Mouse (Mus musculus): ENCODE measurements around the gene Gnb2.

Gnb2 gene

DNA sequence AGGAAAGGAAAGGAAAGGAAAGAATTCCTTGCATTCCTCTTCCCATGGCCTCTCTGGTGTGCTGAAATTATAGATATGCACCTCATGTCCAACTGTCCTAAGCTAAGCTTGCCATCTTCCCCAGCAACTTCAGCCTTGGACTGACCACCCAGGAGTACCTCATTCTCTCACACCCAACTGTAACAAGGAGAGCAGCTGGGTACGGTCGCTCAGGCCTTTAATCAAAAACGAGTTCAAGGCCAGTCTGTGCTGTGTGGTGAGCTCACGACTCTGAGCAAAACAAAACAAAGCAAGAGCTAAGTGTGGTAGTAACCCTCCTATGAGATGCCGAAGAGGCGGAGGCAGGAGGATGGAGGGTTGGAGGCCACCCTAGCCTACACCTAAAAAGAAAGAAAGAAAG lies 7.7 kb upstream of the Gnb2 start:
- DNase-seq (ENCODE audit: low read depth, low spot score) = no peak

DNA sequence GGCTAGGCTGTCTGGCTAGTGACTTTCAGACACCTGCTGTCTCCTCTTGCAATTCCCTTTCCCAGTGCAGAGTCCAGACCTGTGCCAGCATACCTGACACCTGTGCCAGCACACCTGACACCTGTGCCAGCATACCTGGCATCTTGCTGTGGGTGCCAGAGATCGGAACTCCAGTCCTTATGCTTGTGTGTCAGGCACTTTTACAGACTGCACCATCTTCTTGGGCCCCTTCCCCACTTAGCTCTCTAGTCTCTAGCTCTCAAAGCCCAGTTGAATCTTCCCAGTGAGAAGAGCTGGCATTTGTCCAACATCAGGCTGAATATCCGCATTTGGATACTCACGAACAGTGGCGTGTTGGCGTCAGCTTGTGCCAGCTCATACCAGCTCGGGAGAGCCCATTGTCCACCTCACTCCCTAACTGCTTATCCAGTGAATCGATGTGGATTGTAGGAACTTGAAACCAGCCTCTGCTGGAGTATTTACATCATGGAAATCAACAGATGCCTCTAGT lies 6.0 kb upstream of the Gnb2 start:
- DNase-seq (ENCODE audit: low read depth, low spot score) = no peak

DNA sequence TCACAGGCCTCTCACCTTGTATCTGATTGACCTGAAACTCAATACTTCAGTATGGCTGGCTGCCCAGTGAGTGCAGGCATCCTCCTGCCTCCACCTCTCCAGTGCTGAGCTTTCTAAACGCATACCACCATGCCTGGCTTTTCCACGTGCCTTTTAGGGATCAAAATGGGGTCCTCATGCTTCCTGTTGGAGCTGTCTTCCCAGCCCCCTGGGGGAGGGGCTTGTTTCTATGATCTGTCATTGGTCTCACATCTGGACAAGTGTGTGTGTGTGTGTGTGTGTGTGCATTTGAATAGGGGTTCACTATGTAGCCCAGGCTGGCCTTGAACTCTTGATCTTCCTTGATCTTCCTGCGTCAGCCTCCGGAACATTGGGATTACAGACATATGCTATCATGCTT lies 4.2 kb upstream of the Gnb2 start:
- no peak for DNase-seq (ENCODE audit: low read depth, low spot score)

DNA sequence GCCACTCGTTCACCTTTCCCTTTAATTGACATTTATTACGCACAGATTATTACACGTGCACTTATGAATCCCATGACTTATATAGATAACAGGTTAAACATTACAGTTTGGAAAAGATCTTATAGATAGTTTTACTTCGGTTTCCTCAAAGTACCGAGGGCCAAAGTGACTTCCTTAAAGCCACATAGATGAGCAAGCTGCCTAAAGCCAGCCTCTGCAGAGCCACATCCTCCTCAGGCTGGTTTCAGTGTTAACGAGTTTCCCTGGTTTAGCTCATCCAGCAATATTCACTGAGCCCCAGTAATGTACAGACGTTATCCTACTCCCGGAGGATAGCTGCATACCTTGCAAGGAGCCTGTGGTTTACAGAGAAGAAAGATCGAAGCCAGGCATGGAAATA lies 2.0 kb upstream of the Gnb2 start:
- DNase-seq (ENCODE audit: low read depth, low spot score) = no peak

DNA sequence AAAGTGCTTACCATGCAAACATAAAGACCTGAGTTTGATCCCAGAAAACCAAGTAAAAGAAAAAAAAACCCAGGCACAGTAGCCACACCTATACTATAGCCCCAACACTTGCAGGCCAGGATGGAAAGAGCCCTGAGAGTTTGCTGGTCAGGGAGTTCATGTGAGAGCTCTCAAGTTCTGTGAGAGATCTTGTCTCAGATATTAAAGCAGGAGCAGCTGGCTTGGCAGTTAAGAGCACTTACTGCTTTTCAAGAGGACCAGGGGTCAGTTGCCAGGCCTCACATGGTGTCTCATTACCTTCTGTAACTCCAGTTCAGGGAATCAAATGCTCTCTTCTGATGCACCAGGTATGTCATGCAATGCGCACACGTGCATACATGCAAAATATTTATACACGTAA lies 1.5 kb upstream of the Gnb2 start:
- DNase-seq (ENCODE audit: low read depth, low spot score) = no peak

DNA sequence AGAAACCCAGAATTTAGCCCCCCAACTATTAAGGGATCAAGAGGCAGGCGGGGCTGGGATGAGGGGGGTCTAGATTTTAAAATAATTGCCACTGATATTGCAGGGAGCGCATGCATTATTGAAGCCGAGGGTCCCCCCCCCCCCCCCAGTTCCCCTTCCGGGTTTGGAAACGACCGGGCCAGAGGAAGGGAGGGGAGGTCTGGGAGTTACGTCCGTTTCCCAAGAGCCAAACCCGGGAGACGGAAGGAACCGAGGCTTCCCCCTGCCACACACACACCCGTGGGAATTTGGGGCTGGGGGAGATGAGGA lies 548 bp downstream of the Gnb2 start:
- DNase-seq (ENCODE audit: low read depth, low spot score) = no peak

DNA sequence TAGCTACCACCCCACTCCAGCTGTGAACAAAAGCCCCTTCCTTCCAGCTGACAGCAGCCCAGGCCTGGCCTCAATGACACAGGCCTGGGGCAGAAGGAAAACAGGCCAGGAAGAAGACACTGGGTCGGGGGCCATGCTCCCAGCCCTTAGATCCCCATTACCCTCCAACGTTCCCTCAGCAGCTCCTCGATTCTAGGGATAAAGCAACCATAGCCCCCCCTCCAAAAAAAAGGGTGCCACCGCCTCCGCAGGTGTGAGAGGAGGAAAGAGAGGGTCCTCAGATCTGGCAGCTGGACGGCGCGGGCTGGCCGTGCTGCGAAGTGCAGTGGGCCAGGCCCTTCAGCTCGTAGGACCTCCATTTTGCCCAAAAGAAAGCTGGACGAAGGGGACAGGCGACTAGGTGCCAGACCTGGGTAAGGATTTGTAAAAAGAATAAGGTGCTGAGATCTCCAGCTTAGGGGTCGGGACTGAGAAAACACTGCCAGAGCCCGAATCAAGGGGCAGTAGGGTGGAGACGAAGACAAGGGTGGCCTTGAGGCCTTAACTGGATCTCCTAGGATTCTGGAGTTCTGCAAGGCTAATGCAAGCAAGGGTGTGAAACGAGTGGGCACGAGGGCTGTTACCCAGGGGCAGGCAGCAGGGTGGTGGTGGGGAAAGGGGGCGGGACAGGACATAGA lies 1.0 kb downstream of the Gnb2 start:
- DNase-seq (ENCODE audit: low read depth, low spot score) = no peak

DNA sequence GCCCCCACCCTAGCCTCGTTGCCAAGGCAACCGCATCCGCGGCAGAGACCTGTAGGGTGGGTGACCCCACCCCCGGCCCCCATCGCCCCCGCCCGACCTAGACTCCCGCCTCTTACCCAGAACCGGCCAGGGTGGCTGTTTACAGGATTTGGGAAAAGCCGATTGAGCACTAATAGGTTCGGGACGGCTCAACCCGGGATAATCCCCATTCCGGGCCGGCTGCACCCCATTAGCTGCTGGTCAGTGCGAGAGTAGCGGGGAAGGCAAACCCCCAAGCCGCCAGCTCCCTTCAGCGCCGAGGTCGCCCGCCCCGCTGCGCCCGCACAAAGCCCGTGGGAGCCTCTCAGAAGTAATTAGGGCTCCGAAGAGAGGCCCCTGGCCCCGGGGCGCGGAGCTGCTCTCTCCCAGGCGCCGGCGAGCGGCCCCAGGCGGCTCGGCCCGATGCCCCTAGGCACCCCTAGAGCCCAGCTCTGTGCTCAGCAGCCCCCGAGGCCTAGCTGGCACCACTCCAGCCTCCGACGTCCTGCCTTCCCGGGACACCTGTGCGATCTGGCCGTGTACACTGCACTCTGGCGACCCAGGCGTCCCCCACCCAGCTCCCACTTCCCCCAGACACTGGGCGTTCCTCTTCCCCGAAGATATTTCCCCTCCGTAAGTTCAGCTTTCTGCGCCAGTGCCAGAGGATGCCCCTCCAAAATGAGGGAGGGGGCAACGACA lies 1.7 kb downstream of the Gnb2 start:
- no peak for DNase-seq (ENCODE audit: low read depth, low spot score)

DNA sequence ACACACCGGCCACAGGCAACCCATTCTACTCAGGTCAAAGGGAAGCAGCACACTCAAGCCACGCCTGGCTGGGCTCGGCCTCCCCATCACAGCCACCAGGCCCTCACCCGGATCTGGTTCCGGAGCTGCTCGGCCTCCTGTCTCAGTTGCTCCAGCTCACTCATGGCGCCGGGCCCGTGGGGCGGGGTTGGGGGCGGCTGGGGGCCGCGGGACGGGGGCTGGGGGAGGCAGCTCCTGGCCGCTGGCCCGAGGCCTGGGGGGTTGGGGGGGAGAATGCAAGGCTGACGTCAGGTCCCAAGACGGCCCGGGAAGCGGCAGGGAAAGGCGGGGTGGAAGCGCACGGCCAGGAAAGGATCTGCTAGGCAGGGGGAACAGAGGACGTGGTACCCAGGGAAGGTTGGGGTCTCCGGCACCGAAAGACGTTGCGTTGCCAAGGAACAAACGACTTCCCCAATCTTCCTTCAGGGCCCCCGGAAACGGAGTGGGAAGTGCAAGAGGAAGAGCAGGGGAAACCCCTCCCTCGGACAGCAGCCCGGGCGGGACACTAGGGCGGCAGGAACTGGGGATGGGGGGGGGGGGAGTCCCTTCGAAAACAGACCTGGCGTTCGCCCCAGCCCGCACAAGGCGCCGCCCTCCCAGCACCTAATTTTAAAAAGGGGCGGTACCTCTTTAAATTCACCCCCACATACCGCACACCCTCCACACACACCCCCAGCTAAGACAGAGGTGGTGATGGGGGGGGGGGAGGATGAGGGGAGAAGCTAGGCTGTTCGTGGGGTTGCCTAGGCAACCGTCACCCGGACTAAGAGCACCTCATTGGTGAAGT lies 2.5 kb downstream of the Gnb2 start:
- peak; percentile 87 for DNase-seq (ENCODE audit: low read depth, low spot score)

DNA sequence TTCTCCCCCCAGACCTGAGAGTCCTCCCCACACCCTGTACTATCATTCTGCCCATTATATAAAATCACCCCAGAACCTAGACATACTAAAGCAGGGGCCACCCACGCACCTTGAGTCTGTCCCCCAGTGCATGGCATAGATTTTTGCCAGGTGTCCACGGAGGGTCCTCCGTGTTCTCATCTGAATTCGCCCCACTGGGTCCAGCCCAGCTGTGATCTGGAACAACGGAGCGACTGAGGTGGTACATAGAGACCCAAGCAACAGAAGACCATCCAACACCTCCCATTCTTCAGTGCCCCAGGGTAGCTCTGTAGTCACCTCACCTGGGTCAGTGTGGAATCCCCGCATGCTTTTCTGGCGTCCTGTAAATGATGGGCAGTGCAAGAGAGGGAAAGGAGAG lies 3.2 kb downstream of the Gnb2 start:
- DNase-seq (ENCODE audit: low read depth, low spot score) = no peak

DNA sequence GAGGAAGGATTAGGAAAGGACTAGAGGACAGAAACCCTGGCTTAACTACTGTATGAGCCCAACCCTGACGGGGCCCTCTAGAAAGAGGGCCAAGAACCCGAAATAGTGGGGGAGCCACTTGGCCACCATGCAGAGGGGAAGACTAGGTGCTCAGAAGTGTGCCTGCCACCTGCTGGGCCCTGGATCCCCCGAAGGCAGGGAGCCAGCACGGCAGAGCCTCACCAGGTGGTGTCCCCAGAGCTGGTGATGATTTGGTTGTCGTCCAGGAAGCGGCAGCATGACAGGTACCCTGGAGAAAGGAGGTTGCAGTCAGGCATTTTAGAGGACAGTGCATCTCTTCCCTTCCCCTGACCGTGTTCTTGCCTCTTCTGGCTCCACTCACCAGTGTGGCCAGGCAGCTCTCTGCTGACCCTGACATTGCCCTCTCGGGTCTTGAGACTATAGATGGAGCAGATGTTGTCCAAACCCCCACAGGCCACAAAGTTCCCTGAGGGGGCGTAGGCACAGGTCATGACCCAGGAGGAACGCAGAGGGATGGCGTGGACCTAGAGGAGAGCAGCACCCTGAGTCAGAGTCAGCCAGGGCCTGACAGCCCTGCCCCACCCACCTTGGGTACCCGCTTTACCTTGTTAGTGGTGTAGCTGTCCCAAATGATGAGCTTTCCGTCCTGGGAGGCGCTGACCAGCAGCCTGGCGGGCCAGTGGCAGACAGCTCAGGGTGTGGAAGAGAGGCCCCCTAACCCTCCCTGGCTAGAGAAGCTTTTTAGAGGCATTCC lies 3.9 kb downstream of the Gnb2 start:
- no peak for DNase-seq (ENCODE audit: low read depth, low spot score)

DNA sequence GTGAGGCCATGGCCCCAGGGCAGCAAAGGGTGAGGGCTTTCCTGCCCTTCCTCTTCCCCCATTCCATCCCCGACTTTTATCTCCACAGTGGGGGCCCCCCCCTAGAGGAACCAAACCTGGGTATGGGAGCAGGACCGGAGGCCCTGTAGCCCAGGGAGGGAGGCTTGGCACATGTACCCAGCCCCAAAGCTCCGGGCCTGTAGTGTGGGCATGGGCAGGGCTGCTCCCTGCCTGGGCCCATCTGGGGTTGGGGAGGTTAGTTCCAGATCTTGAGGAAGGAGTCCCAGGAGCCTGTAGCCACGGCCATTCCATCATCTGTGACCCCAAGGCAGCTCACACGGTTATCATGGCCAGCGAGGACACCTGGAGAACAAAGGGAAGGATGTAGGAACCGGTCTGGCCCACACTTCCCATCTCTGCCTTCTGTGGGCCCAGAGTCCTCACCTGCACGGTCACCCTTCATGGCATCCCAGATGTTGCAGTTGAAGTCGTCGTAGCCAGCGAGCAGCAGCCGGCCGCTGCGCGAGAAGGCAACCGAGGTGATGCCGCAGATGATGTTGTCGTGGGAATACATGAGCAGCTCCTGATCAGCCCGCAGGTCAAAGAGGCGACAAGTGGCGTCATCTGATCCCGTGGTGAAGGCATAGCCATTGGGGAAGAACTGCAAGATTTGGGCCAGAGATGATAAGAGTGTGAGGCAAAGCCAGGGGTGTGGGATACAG lies 4.9 kb downstream of the Gnb2 start:
- no peak for DNase-seq (ENCODE audit: low read depth, low spot score)

DNA sequence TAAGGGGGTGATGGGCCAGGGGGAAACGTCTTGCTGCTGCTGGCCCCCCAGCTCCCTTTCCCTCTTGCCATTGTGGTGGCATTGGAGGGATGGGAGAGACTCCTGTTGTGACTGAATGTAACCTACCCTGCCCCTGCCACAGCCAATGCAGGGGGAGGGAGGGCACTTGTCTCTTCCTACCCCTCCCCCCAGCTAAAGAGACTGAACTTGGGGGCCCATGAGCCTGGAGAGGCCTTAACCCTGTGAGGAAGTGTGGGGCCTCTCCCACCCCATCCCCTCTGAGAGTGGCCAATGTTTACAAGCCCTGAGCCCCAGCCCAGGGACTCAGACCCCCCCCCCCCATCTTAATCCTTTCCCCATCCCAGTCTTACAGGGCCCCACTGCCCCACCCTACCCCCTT lies 5.9 kb downstream of the Gnb2 start:
- DNase-seq (ENCODE audit: low read depth, low spot score) = no peak

DNA sequence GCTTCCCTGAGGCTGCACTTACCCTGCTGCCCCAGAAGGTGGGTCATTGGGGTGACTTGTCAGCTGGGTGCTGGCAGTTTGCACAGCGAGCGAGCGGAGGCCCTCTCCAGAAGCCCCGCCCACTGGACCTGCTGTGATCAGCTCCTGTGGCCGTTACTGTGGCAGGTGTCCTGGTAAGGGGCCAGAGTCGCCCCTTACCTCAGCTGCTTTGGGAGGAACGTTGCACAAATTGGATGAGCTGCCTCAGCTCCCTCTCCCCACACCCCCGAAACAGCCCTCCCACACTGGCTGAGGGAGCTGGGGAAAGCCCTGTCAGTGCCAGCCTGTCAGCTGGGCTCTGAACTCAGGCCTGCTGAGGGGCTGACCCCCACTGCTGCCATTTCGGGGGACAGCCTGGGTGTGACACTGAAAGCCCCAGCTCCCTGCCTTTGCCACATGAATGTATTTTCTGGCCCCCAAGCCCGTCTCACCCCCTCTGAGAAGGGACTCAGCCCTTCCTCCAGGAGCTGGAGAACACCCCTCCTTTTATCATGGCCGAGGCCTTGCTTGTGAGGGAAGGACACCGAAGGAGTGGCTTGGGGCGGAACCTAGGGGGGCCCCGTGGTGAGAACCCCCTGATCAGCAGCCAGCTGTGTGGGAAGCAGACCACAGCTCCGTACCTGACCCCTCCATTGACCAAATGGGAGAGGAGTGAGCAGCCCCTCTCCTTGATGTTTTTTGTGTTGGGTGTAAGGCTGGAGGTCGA lies 6.9 kb downstream of the Gnb2 start:
- no peak for DNase-seq (ENCODE audit: low read depth, low spot score)

DNA sequence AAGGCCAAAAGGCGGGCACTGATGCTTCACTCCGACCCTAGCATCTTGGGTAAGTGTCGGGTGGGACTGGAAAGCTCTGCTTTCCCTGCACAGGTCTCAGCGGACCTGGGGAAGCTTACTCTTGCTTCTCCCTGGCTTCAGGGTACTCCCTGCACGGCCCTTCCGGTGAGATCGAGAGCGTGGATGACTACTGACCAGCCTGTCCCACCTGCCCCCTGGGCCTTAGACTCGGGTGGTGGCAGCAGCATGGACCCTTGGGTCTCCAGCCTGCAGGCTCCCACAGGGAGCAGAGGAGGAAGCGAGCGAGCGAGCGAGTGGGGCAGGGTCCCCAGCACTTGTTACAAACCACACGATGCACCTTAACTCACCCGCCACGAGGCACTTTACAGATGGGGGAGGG lies 7.8 kb downstream of the Gnb2 start:
- no peak for DNase-seq (ENCODE audit: low read depth, low spot score)

DNA sequence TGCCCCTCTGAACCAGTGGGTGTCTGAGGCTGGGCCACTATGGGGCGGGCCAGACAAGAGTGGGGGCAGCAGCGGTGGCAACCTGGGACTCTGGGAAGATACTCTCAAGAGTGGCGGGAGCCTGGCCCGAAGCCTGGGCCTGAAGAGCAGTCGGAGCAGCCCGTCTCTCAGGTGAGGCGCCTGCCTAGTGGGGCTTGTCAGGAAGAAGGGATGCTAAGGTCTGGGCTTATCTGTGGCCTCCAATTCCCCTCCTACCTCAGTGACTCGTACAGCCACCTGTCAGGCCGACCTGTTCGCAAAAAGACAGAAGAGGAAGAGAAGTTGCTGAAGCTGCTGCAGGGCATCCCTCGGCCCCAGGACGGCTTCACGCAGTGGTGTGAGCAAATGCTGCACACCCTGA lies 8.6 kb downstream of the Gnb2 start:
- DNase-seq (ENCODE audit: low read depth, low spot score) = no peak

DNA sequence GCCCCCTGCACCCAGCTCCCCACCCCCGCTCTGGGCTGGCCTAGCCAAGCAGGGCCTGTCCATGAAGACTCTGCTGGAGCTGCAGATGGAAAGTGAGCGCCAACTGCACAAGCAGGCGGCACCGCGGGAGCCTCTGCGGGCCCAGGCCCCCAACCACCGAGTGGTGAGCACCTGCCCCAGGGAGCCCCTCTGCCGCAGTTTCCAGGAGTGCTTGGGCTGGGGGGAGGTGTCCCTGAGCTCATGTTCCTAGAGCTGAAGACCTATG lies 9.1 kb downstream of the Gnb2 start:
- DNase-seq (ENCODE audit: low read depth, low spot score) = no peak

DNA sequence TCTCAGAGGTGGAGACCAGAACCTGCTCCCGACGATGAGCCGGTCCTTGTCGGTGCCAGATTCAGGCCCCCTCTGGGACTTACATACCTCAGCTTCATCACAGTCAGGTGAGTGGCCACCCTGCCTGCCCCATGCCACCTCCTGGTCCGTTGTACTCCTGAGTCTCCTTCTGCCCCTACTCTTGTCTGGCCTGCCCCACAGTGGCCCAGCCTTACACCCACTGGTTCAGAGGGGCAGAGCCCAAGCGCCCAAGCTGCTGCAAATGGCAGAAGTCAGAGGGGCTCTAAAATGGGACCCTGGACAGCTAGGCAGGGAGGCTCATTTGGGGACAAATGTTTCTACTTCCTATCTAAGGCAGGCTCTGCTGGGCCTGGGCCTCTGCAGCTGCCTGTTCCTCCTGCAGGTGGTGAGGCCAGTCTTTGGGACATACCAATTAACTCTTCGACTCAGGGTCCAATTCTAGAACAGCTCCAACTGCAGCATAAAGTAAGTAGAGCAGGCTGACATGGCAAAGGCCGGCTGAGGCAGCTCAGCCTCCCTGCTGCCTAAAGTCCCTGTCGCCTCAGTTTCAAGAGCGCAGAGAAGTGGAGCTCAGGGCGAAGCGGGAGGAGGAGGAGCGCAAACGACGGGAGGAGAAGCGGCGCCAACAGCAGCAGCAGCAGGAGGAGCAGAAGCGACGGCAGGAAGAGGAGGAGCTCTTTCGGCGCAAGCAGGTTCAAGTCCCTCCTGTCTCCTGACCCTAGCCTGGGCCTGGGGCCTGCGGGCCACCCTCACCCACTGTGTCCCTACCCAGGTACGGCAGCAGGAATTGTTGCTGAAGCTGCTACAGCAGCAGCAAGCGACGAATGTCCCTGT lies 9.7 kb downstream of the Gnb2 start:
- no peak for DNase-seq (ENCODE audit: low read depth, low spot score)

DNA sequence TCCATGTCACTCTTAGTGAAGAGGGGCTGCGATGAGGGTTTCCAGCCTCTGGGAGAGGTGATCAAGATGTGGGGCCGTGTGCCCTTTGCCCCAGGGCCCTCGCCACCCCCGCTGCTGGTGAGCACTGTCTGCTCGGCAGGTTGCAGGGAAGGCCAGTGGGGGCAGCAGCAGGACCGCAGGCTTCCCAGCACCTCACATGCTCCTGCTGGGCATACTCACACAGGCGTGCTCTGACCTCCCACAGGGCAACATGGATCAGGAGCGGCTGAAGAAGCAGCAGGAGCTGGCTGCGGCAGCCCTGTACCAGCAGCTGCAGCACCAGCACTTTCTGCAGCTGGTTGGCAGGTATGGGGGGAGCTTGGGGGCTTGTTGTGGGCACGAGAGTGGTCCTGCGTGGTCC lies 10.6 kb downstream of the Gnb2 start:
- DNase-seq (ENCODE audit: low read depth, low spot score) = no peak

DNA sequence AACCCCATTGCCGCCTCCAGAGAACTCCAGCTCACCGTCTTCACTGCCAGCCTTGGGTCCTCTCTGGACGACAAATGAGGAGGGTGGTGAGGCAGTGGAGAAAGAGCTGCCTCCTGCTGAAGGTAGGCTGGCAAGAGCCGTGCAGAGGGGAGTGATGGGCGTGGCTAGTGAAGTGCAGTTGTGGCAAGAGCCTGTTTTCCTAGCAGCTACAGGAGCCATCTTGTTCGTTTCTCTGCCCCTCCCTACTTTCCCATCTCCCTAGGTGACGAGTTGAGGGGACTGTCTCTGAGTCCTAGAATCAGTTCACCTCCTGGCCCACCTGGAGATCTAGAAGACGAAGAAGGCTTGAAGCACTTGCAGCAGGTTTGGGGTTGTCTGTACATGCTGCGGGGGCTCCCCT lies 11.4 kb downstream of the Gnb2 start:
- no peak for DNase-seq (ENCODE audit: low read depth, low spot score)

Measured in brain, embryonic 18.5 days (tissue).